Mouse (Mus musculus) neutrophil, adult 5-6 weeks (primary cell): Measurements from ENCODE around the gene Gm12216. TPM values are rescaled to one million over a fixed set of nuclear protein-coding genes. Genes with fewer than 3 reads are reported as not detected.

ENCODE experiments used
- total RNA-seq: library from RNA; stranded (forward); fragments of 200-1000 nt; gene quantifications from 2 replicates; pipeline ENCODE4 v1.2.3, GENCODE M21; 2017

Gm12216 gene
- total RNA-seq, 1 experiment from 2014 or later, result 12.6 TPM

Other genes with a start within 250 kb of the Gm12216 start
- 1.9 TPM in 1 of 2 replicates, not detected in the other for gene Il4, start 240.6 kb downstream of the Gm12216 start, total RNA-seq
- gene Il13, start 224.6 kb downstream of the Gm12216 start, total RNA-seq, result not detected in 2 replicates
- gene Rad50, start 151.9 kb downstream of the Gm12216 start, total RNA-seq, result 36.7 and 43.1 TPM in 2 replicates
- not detected in 2 replicates for gene Il5, start 138.5 kb downstream of the Gm12216 start, total RNA-seq
- 358 and 383 TPM in 2 replicates for gene Irf1, start 89.2 kb downstream of the Gm12216 start, total RNA-seq
- 1.2 TPM in 1 of 2 replicates, not detected in the other for gene Gm17334, start 86.1 kb downstream of the Gm12216 start, total RNA-seq
- 7.7 and 10.0 TPM in 2 replicates for gene Slc22a5, start 32.4 kb upstream of the Gm12216 start, total RNA-seq
- gene Slc22a21, start 121.1 kb upstream of the Gm12216 start, total RNA-seq, result 0.12 TPM in 1 of 2 replicates, not detected in the other
- 2.9 and 6.3 TPM in 2 replicates for gene Slc22a4, start 168.8 kb upstream of the Gm12216 start, total RNA-seq
- 2.1 and 2.3 TPM in 2 replicates for gene Pdlim4, start 209.8 kb upstream of the Gm12216 start, total RNA-seq
- not detected in 2 replicates for gene P4ha2, start 240.8 kb upstream of the Gm12216 start, total RNA-seq